Mouse (Mus musculus): ENCODE results near the gene Angpt4. TPM values are rescaled to one million over a fixed set of nuclear protein-coding genes. Genes with fewer than 3 reads are reported as not detected.

Angpt4 gene
- polyA plus RNA-seq, 1 experiment from 2014 or later: not detected

- WGBS: 97% methylated on average over 2 of the region's 2 CpGs
- Histone ChIP-seq H3K27ac (no peak overlapping the region), H3K4me3 (no peak overlapping the region), H3K4me2 (no peak overlapping the region), H3K36me3 (ENCODE audit: poor library complexity, severe bottlenecking) (no peaks in the 10 kb centered on the region), H3K27me3 (no peaks in the 10 kb centered on the region), H3K4me1 (no peaks in the 10 kb centered on the region), H3K9ac (no peak overlapping the region), H3K9me3 (replicated peaks) (no peaks in the 10 kb centered on the region)
- no peak for ATAC-seq
These were observed 36.6 kb downstream of the Angpt4 start for GRCm38 (mm10) chr2:151947617-151948016.

GRCm38 (mm10) chr2:151948311-151948710 lies 37.3 kb downstream of the Angpt4 start:
- H3K27ac ChIP-seq: no peak overlapping the region
- no peak overlapping the region for H3K4me3 ChIP-seq
- H3K4me1 ChIP-seq: no peaks in the 10 kb centered on the region
- WGBS: 88% methylated on average over 7 of the region's 7 CpGs
- H3K4me2 ChIP-seq: no peak overlapping the region
- ATAC-seq: no peak
- no peaks in the 10 kb centered on the region for H3K9me3 ChIP-seq (replicated peaks)
- H3K9ac ChIP-seq: no peak overlapping the region
- no peaks in the 10 kb centered on the region for H3K36me3 ChIP-seq (ENCODE audit: poor library complexity, severe bottlenecking)
- H3K27me3 ChIP-seq: no peaks in the 10 kb centered on the region

GRCm38 (mm10) chr2:151949082-151949774 lies 38.2 kb downstream of the Angpt4 start:
- Histone ChIP-seq H3K4me1 (no peaks in the 10 kb centered on the region), H3K9me3 (replicated peaks) (no peaks in the 10 kb centered on the region), H3K27ac (no peak overlapping the region), H3K27me3 (no peaks in the 10 kb centered on the region), H3K4me2 (no peak overlapping the region), H3K9ac (no peak overlapping the region), H3K36me3 (ENCODE audit: poor library complexity, severe bottlenecking) (no peaks in the 10 kb centered on the region), H3K4me3 (no peak overlapping the region)
- peak; percentile 45; the same call in 1 of the 2 replicates for ATAC-seq
- WGBS: 52% methylated on average over 2 of the region's 2 CpGs

- ATAC-seq: no peak
- no peak overlapping the region for H3K27ac ChIP-seq
- H3K36me3 ChIP-seq (ENCODE audit: poor library complexity, severe bottlenecking): no peaks in the 10 kb centered on the region
- H3K4me2 ChIP-seq: no peak overlapping the region
- peaks cover 8% of the 10 kb centered on the region for H3K4me1 ChIP-seq
- 86% methylated on average over 8 of the region's 8 CpGs for WGBS
- no peak overlapping the region for H3K9ac ChIP-seq
- H3K4me3 ChIP-seq: no peak overlapping the region
- no peaks in the 10 kb centered on the region for H3K27me3 ChIP-seq
- H3K9me3 ChIP-seq (replicated peaks): no peaks in the 10 kb centered on the region
These were observed 42.7 kb downstream of the Angpt4 start for GRCm38 (mm10) chr2:151953665-151954064.

GRCm38 (mm10) chr2:151956500-151957137 lies 45.6 kb downstream of the Angpt4 start:
- ATAC-seq: no peak
- H3K4me1 ChIP-seq: peaks cover 12% of the 10 kb centered on the region
- H3K36me3 ChIP-seq (ENCODE audit: poor library complexity, severe bottlenecking): no peaks in the 10 kb centered on the region
- no peaks in the 10 kb centered on the region for H3K9me3 ChIP-seq (replicated peaks)
- H3K9ac ChIP-seq: no peak overlapping the region
- H3K27me3 ChIP-seq: no peaks in the 10 kb centered on the region
- no peak overlapping the region for H3K27ac ChIP-seq
- WGBS: 76% methylated on average over 4 of the region's 4 CpGs
- H3K4me3 ChIP-seq: no peak overlapping the region
- H3K4me2 ChIP-seq: no peak overlapping the region

GRCm38 (mm10) chr2:151959274-151959673 lies 48.3 kb downstream of the Angpt4 start:
- Histone ChIP-seq H3K4me2 (no peak overlapping the region), H3K27ac (no peak overlapping the region), H3K9me3 (replicated peaks) (no peaks in the 10 kb centered on the region), H3K9ac (no peak overlapping the region), H3K27me3 (no peaks in the 10 kb centered on the region), H3K36me3 (ENCODE audit: poor library complexity, severe bottlenecking) (no peaks in the 10 kb centered on the region), H3K4me3 (no peak overlapping the region), H3K4me1 (peaks cover 37% of the 10 kb centered on the region)
- WGBS: 54% methylated on average over 5 of the region's 5 CpGs
- no peak for ATAC-seq

- Histone ChIP-seq H3K4me2 (no peak overlapping the region), H3K27ac (no peak overlapping the region)
- ATAC-seq: no peak
These were observed 50.5 kb downstream of the Angpt4 start for GRCm38 (mm10) chr2:151961284-151962196.

GRCm38 (mm10) chr2:151962474-151962873 lies 51.5 kb downstream of the Angpt4 start:
- H3K9ac ChIP-seq: no peak overlapping the region
- no peak overlapping the region for H3K4me3 ChIP-seq
- ATAC-seq: peak; percentile 68
- WGBS: 42% methylated on average over 10 of the region's 10 CpGs
- peak overlapping the region; percentile 49; the same call in 1 of the 2 replicates for H3K27ac ChIP-seq
- H3K27me3 ChIP-seq: no peaks in the 10 kb centered on the region
- no peak overlapping the region for H3K4me2 ChIP-seq
- peaks cover 50% of the 10 kb centered on the region for H3K4me1 ChIP-seq
- H3K9me3 ChIP-seq (replicated peaks): no peaks in the 10 kb centered on the region
- H3K36me3 ChIP-seq (ENCODE audit: poor library complexity, severe bottlenecking): no peaks in the 10 kb centered on the region

More at GRCm38 (mm10) chr2:151961284-151962196, 50.5 kb downstream of the Angpt4 start:
- 38% methylated on average over 9 of the region's 9 CpGs for WGBS
- Histone ChIP-seq H3K36me3 (ENCODE audit: poor library complexity, severe bottlenecking) (no peaks in the 10 kb centered on the region), H3K4me3 (no peak overlapping the region), H3K4me1 (peaks cover 47% of the 10 kb centered on the region), H3K9me3 (replicated peaks) (no peaks in the 10 kb centered on the region), H3K9ac (no peak overlapping the region), H3K27me3 (no peaks in the 10 kb centered on the region)

GRCm38 (mm10) chr2:151963319-151963718 lies 52.3 kb downstream of the Angpt4 start:
- 88% methylated on average over 5 of the region's 5 CpGs for WGBS
- H3K4me1 ChIP-seq: peaks cover 58% of the 10 kb centered on the region
- peak overlapping the region; percentile 71; the same call in 1 of the 2 replicates for H3K27ac ChIP-seq
- ATAC-seq: no peak
- no peak overlapping the region for H3K4me2 ChIP-seq
- H3K27me3 ChIP-seq: no peaks in the 10 kb centered on the region
- no peak overlapping the region for H3K9ac ChIP-seq
- no peak overlapping the region for H3K4me3 ChIP-seq
- H3K36me3 ChIP-seq (ENCODE audit: poor library complexity, severe bottlenecking): 0 out of 2 replicates have a peak, but pooled peaks cover 5% of the 10 kb centered on the region
- H3K9me3 ChIP-seq (replicated peaks): no peaks in the 10 kb centered on the region

- Histone ChIP-seq H3K27me3 (no peaks in the 10 kb centered on the region), H3K4me2 (peak overlapping the region; percentile 9; the same call in 1 of the 2 replicates), H3K9ac (peak overlapping the region; percentile 38; the same call in 1 of the 2 replicates), H3K4me1 (peaks cover 65% of the 10 kb centered on the region), H3K9me3 (replicated peaks) (no peaks in the 10 kb centered on the region), H3K4me3 (no peak overlapping the region), H3K36me3 (ENCODE audit: poor library complexity, severe bottlenecking) (peaks cover 12% of the 10 kb centered on the region), H3K27ac (peak overlapping the region; percentile 71)
- WGBS: 4% methylated on average over 9 of the region's 9 CpGs
- ATAC-seq: peak; percentile 17; the same call in 1 of the 2 replicates
These were observed 53.0 kb downstream of the Angpt4 start for GRCm38 (mm10) chr2:151964052-151964451.

GRCm38 (mm10) chr2:151967176-151967750 lies 56.3 kb downstream of the Angpt4 start:
- H3K36me3 ChIP-seq (ENCODE audit: poor library complexity, severe bottlenecking): peaks cover 27% of the 10 kb centered on the region
- no peaks in the 10 kb centered on the region for H3K9me3 ChIP-seq (replicated peaks)
- H3K4me3 ChIP-seq: peak overlapping the region; percentile 12
- H3K4me2 ChIP-seq: peak overlapping the region; percentile 81
- 14% methylated on average over 9 of the region's 9 CpGs for WGBS
- H3K4me1 ChIP-seq: peaks cover 87% of the 10 kb centered on the region
- H3K27me3 ChIP-seq: no peaks in the 10 kb centered on the region
- peak overlapping the region; percentile 49 for H3K9ac ChIP-seq
- peak; percentile 16; the same call in 1 of the 2 replicates for ATAC-seq
- peak overlapping the region; percentile 88 for H3K27ac ChIP-seq
